Mouse (Mus musculus) cerebellum, postnatal 36 days (tissue): ENCODE measurements around the gene Tmbim6.
A peak's percentile ranks its signal among the peaks of the same experiment; 100 is the strongest.

Source experiments
- DNase-seq, 2 experiments: peaks; one replicate each; pipeline ENCODE4 v3.0.0; 2021 to 2022; ENCODE audit warnings: mixed read lengths in 2 of 2

The Tmbim6 gene

DNA sequence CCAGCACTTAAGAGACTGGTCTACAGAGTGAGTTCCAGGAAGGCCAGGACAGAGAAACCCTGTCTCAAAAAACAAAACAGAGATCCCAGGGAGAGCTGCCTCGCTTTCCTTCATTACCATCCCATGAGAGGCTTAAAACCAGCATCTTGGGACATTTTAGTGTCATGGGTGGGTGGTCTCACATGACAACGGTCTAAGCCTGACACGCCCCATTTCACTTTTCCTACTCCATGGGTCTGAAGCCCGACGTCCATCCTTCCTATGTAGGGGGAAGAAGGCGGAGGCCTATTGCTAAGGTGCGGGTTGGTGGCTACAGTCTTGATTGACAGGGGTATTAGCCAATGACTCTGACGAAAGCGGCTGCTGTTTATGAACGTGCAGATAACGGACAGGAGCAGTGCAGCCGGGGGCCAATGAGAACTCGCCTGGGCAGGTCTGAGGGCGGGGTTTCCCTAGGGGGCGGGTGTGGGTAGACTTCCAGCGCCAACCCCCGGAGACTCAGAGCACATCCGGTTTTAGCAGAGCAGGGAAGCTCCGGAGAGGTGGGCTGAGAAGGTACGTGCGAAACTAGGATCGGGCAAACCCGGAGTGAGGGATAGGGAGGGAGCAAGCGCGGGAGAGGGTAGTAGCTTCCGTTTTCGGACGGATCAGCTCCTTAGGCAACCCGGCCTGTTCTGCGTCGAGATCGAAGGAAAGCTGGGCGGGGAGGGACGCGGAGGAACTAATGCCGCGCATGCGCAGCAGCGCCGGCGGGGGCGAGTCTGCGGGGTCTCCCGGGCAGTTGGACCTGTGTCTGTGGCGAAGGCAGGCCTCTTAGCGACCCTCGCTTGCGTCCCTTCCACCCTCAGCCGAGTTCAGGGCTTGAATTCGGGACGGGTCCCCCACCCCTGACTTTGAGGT, at the start of gene Tmbim6:
Gene Tmbim6 (plus strand): TSS at position 397 of the 900 bp plus-strand sequence.
- peak; percentile 98 to 99 for DNase-seq

DNA sequence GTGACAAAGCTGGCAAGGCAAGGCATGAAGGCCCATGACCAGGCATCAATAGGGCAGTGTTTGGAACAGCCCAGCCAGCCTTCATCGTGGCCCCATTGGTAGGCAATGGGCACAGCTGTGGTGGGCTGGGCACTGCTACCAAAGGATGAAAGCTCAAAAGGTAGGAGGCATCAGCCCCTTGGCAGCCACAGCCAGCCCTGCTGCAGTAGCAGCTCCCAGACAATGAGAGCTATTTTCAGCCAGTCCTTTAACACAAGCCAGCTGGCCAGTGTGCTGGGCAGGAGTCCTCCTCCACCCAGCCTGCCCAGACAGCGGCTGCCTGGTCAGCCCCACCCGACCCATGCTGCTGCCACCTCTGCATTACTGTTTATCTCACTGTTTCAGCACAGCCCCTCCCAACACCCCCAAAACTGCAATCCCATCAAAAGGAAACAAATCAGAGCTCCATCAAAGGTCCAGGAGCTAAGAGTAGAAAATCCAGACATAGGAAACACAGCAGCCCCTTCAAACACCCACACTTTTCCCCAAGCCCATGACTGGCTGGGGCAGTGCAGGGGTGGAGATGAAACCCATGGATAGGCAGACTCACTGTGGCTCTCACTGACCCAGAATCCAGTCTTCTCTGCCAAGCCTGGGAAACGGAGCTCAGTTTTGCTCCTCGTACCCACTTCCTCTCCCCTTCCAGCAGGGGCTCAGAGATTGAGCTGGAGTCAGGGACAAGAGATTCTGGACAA, 49.1 kb upstream of the Tmbim6 start:
- DNase-seq: no peak

DNA sequence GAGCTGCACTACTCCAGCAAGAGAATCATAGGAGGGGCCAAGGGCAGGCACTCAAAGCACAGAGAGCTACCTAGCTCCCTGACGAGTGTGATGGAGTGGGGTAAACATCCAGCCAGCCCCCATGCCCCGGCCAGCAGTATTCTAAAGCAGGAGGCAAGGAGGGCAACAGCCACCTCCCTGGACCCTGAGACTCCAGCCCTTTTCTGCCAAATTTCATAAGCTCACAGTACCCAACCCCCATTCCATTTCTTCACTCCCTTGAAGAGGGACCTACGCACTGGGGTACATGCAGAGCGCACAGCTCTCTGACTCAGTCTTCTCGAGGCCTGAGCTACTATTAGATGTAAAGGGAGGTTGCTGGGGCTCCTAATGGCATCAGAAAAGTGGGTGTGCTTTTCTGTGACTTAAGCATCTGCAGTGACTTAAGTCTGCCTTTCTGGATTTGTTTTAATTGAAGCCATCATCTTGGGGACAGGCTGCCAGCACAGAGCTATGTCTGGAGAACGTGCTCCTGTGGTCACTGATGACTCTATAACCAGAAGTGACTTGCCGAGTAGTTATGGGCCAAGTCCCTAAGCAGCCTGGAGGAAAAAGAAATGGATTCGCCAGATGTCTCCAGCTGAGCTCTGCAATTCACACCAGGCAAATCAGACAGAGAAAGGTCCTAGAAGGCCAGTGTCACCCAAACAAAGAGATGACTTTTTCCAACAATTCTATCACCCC, 48.4 kb upstream of the Tmbim6 start:
- no peak for DNase-seq

DNA sequence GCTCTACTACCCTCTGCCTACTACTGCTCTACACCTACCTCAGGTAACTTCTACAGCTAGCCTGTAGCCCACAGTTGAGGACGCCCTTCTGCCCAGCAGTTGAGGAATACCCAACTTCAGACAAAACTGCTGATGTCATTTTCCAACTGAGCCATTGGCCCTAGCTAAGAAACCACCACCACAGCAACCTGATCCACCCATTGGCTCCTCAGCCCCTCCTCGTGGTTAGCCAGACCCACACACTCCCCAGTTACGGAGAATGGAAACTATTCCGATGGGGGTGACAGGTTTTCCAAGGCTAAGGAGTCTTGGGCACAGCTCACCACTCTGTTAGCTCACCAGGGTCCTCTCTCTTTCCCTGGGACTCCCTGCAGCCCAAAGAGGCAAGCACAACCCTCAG, 47.7 kb upstream of the Tmbim6 start:
- DNase-seq: no peak

DNA sequence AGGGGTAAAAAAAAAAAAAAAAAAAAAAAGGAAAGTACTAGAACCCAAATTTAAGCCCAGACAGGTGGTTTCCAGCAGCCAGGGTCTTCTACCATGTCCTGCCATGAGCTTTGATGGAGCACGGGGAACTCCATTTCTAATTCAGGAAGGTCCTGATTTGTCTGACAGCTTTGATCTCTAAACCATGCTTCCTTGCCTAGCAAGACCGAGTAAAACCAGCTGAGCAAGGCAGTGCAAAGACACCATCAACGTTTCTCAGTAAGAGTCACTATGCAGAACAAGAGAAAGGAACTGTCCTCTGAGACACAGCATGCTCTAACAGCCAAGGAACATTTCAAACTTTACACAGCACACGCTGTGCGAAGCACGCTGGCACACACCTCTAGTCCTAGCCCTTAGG, 41.1 kb upstream of the Tmbim6 start:
- no peak for DNase-seq

DNA sequence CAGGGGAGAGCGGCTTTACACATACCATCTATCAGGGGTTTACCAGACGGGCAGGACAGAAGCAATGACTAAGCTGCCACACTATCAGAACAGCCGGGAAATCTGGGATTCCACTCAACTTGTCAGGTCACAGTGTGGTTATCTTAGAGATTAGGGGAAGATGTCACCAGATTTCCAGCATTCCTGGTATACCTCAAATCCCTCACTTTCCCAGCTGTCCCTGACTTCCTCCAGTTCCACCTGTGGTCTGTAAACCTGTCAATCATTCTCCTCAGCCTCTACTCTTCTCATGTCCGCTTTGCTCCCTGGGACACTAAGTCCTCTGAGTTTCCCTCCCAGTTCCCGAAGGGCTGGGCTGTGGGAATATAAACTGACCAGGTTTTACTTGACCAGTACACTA, 40.4 kb upstream of the Tmbim6 start:
- no peak for DNase-seq

DNA sequence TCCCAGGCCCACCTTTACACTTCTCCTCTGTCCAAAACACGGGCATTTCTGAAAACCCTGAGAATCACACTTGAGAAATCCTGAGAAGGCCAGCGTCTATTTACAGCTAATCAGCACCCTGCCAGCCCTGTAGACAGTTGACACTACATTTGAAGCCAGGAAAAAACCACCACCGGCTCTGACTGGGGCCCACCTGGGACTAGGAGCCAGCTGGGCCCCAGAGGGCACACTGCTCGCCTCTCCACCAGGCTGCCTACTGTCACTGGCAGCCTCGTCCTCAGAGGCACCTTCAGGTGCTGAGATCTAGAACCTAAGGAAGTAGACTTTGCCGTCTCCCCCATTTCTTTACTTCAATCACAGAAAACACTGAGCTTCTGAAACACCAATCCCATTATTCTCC, 37.0 kb upstream of the Tmbim6 start:
- no peak for DNase-seq

DNA sequence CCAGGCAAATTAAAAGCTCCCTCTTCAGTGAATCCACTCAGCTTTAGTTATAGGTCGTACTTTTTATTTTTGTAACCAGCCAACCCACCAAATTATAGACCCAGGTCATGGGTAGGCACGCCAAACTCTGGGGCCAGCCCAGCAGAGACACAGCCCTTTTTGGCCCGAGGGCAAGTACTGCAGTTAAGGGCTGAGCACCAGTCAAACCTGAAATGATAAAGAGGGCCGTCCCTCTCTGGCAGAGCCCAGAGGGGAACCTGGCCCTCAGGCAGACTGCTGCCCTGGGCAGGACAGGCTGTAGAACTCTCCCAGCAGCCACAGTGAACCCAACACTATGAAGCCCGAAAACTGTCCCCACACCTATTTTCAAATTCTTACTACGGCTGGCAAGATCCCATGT, 36.2 kb upstream of the Tmbim6 start:
- DNase-seq: no peak

DNA sequence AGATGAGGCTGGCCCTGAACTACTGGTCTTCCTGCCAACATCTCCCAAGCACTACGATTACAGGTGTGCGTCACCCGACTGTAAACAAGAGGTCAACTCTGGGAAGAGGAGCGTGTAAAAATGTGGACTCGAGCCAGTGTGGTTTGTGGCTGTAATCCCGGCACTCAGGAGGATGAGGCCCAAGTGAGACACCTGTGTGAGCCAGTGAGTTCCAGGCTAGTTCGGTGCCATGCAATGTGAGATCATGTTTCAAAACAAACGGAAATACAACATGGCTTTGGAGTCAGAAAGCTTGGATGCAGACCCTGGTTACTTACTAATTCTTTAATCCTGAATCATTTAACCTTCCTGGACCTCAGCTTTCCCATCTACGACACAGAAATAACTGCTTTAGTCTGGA, 33.7 kb upstream of the Tmbim6 start:
- DNase-seq: no peak

DNA sequence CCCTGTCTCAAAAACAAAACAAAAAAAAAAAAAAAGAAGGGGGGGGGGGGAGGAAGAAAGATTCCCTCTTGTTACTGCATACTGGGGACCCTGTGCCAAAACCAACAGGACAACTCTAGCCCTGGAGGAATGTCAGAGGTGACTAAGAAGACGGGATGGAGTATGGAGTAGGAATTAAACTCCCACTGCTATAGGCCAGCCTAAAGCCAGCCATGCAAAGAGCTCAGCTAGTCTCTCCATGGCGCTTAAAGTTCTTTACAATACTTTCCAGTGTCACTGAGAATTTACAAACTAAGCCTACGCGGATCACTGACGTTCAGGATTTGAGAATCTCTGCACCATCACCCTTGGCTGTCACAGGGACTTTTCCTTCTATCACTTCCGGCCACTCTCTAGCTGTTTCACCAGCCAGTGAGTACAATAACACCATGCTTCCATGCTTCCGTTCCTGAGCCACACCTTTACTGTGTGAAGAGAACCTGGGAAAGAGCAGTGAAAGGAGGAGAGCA, 28.6 kb upstream of the Tmbim6 start:
- DNase-seq: no peak

DNA sequence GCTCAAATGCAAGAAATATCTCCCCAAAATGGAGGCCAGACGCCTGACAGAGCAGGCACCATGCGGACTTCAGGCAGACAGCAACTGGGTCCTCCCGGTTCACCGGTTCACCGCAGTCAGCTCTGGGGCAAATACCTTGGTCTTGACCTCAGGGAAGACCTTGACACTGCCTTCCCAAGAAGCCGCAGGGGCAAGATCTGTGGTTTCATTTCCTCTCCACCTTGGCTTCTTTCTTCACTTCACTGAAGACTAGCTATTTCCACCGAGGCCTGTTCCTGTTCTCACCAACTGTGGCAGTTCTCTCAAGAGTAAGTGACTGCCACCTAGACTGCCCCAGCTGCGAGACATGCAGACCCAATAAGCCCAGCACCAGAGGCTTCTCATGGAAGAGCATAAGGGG, 27.8 kb upstream of the Tmbim6 start:
- DNase-seq: no peak

DNA sequence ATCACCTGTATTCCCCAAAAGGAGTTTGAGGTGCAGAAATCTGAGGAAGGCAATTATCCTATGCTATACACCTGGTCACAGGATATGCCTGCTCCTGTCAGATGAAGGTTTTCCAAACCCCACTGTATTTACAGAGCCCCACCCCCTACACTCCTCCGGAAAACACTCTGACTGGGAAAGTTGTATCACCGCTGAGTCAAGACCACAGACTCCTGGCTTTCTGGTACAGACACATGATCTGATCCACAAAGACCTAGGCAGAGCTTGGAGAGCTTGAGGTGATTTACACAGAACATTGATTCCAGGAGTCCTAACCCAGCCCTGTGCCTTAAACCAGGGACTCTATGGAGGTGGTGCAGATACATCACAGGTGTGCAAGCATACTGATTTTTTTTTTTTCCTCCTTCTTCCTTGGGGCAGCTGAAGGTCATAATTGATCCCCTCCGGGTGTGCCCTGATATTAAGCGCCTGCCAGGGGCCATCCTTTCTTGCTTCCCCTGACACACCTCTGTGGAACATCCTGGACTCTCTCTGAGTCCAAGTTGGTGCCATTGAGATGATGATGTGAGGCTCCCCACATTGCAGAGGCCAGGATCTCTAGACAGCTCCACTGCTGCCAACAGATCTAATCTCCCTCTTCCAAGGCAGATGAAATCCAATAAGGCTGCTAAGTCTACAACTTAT, 24.0 kb upstream of the Tmbim6 start:
- no peak for DNase-seq

DNA sequence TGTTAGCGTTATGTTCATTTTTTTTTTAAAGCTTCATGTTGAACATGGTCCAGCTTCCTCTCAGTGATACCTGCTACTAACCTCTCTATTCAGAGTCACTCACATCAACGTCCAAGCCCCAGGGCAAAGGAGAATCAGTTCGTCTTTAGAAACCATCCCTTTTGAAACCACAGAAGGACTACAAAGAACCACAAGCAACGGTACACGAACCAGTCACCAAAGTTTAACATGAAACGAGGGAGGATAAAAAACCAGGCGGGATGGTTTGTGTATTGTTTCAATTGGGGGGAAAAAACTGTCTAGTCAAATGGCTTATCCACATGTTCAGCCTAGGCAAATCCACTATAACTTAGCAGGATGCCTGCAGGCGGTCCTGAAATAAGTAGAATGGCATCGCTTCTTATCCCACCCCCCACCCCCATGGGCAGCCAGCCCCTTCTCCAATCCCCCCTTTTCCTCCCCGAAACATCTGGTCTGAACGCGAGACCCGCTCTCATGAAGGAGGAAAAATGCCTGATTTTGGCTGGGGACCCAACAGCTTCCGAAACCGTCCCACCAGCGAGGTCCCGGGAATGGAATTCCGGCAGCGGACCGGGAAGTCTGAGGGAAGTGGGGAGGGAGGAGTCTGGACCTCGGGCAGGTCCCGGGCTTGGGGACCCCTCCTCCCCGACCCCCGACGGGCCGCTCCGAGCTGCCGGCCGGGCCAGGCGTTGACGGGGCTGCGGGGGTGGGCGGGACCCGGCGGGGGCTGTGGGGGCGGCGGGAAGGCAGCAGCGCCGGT, 23.1 kb upstream of the Tmbim6 start:
- no peak for DNase-seq

DNA sequence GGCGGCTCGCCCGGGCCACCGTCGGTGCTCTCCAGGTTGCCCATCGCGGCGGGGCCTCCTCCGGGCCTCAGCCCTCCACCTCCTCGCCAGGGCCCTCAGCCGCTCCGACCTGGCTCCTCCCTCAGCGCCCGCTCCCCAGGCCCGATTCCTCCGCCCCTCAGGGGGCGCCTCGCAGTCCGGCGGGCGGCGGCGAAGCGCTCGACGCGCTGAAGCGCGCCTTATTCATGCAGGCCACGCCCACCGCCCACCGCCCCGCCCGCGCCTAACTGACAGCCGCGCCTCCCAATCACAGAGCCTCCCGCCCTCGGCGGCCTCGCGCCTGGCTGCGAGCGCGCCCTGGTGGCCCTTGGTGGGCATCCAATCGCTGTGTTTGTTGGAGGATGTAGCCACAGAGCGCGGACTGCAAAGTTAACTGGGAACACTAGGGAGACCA, 22.4 kb upstream of the Tmbim6 start, which contains the start of gene Fmnl3:
Gene Fmnl3 (minus strand): TSS at position 224 of the 433 bp plus-strand sequence.
- DNase-seq: peak; percentile 97

DNA sequence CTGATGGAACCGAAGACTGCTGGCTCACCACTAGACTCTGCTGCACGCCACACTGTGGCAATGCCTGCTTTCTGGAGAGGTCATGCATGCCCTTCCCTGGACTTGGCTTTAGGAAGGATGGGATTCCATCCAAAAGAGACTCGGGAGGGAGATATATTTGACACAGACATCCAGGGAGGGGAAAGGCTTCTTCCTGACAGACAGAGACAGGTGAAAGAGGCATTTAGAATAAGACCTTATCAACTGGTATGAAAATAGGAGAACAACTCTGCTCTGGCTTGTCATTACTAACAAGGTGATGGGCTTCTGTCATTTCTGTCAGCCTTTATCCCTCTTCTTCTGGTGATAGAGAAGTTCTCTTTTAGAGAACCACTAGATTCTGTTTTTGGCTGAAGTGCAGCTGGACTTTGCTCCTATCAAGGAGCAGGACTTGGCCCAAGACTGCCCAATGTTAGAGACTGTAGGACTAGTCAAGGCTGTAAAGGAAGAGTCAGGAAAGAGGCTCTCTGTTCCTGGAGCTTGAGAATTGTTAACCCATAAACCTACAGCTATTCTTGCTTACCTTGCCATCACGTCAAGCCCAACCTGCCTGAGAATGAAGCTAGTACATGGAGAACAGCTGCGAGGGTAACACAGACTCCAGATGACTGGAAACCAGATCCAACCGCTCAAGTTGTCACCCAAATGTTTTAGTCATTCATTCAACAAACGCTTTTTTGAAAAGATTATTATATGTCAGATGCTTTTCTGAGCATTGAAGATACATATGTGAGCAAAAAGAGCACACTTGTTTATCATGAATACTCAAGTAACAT, 20.9 kb upstream of the Tmbim6 start:
- DNase-seq: no peak

DNA sequence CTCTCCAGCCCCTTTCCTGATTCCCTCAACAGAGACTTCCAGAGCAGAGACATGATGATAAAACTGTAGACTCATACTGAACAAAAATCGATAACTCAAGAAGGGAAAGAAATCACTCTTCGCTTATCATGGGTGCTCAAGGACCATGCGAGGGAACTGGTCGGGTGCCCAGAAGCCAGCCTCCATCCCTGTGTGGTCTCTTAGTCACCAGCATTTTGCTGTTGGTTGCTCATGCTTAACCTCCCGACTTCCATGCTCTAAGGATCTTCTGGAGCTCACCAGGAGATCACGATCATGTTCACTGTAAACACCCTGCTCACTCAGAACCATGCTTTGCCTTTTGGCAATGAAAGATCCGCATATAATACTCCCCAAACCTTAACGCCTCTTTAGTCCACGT, 19.9 kb upstream of the Tmbim6 start:
- DNase-seq: no peak

DNA sequence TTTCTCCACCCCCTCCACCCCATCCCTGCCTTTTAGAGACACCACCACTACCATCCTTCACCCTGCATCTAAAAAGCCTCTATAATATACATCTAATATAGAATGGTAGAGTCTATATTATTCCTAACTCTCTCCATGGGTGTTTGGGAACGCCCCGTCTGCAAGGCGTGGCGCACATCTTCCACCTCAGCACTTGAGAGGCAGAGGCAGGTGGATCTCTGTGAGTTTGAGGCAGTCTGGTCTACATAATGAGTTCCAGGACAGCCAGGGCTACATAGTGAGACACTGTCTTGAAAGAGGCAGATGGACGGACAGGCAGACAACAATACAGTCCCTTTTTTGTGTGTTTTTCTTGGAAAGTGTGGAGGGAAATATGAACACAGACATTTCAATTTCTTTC, 17.6 kb upstream of the Tmbim6 start:
- DNase-seq: no peak

DNA sequence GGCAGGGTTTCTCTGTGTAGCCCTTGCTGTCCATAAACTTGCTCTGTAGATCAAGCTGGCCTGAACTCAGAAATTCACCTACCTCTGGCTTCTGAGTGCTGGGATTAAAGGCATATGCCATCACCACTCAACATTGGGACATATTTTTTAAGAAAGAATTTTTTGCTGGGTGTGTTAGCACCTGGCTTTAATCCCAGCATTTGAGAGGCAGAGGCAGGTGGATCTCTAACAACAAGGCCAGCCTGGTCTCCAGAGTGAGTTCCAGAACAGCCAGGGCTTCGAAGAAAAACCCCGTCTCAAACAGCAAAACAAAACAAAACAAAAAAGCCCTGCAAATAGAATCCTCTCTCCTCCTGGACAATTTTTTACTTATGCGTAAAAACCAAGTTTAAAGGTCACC, 17.1 kb upstream of the Tmbim6 start:
- no peak for DNase-seq

DNA sequence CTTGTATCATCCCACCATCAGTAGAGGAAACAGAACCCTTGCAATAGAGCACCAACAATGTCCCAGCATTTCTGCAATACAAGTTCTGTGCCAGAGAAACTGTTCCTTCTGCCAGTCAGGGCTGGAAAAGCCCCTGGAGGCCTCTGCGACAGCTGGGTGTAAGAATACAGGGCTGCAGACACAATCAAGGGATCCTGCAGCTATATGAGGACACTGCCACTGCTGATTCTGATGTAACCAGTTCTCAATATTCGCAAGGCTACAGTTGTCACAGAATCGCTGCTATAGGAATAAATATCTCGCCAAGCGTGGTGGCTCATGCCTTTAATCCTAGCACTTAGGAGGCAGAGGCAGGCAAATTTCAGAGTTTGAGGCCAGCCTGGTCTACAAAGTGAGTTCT, 16.4 kb upstream of the Tmbim6 start:
- DNase-seq: no peak

DNA sequence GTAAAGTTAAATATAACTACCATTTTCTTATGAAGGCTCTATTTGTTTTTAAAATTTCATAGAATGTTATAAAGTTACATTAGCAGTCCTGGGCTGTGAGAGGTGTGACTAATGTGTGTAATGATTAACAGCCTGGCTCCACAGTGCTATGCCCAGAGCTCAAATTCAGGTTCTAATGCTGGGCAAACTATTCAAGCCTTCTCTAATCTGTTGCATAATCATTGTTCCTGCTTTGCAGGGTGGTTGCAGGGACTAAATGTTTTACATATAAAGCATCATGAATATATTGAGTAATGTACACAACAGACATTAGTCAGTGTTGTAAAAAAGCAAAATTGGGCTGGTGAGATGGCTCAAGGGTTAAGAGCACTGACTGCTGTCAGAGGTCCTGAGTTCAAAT, 9.8 kb upstream of the Tmbim6 start:
- DNase-seq: no peak

DNA sequence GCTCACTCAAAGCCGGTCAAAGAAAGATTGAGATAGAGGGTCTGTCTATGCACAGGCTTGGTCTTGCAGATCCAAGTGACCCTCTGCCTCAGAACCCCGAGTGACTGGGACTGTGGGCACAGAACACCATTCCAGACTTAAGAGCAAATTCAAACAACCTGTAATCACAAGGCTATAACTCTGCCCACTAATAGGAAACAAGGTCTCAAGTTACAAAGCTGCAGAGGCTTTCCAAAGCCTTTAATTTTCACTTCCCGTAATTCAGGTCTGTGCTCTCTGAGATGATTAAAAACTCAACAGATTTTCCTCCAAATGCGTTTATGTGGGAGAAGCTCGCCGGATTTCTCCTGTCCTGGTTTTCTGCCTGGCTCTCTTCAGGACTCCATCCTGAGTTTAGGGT, 8.6 kb upstream of the Tmbim6 start:
- DNase-seq: no peak
